Mouse (Mus musculus): ENCODE measurements at regions not wholly inside any gene's neighbourhood (a gene's known extent, or its start where the extent isn't known, plus 50 kb on each side); places are given as distances from the start of the nearest gene placed in this dataset.

- TF ChIP-seq ZMIZ1 (IDR thresholded peaks at IDR 0.05; ENCODE audit: low read depth, low read length) (no peak), CTCF (conservative IDR thresholded peaks at IDR 0.05 in 1 of 2, IDR thresholded peaks at IDR 0.05 in 1 of 2; ENCODE audit: low read depth in 2 of 2, low read length in 2 of 2) (no peak), ZKSCAN1 (IDR thresholded peaks at IDR 0.05; ENCODE audit: borderline replicate concordance, low read depth, low read length) (no peak), POLR2A (IDR thresholded peaks at IDR 0.05; ENCODE audit: low read depth, low read length) (no peak), MAZ (IDR thresholded peaks at IDR 0.05; ENCODE audit: low read depth, low read length) (no peak), EP300 (IDR thresholded peaks at IDR 0.05; ENCODE audit: low read length) (no peak), TBP (conservative IDR thresholded peaks at IDR 0.05; ENCODE audit: low read depth, low read length) (no peak), ZNF384 (IDR thresholded peaks at IDR 0.05; ENCODE audit: low read depth, low read length) (no peak), MAX (IDR thresholded peaks at IDR 0.05; ENCODE audit: low read length) (no peak), ZC3H11A (IDR thresholded peaks at IDR 0.05; ENCODE audit: low read depth, low read length) (no peak), MXI1 (IDR thresholded peaks at IDR 0.05; ENCODE audit: low read depth, low read length) (no peak)
Measured at GRCm38 (mm10) chr2:7974471-7974870, 465.1 kb upstream of the Celf2 start.

All from CH12.LX (cell line).